Mouse (Mus musculus) liver, embryonic 15.5 days (tissue): ENCODE data around the gene Plekhg1. TPM values are rescaled to one million over a fixed set of nuclear protein-coding genes. Genes with fewer than 3 reads are reported as not detected.

ENCODE experiments used
- ATAC-seq: fragments of 200-750 bp; cut with Nextera tagmentation; 2 replicates; pipeline ENCODE4 v1.8.0; 2017; ENCODE audit warnings: moderate number of reproducible peaks, mild to moderate bottlenecking, moderate library complexity; ENCODE audit not compliant: insufficient read depth
- H3K27ac ChIP-seq: fragments of 300-500 bp; sonication (generic); replicated peaks from 2 replicates; pipeline ENCODE4 v1.5.1; 2015; ENCODE audit warnings: mild to moderate bottlenecking, inconsistent platforms
- H3K27me3 ChIP-seq: fragments of 300-500 bp; sonication (generic); 2 replicates; pipeline ENCODE4 v1.6.1; 2015; ENCODE audit warnings: mild to moderate bottlenecking, inconsistent platforms
- H3K36me3 ChIP-seq: fragments of 300-500 bp; sonication (generic); replicated peaks from 2 replicates; pipeline ENCODE4 v1.6.1; 2015; ENCODE audit warnings: moderate library complexity, mild to moderate bottlenecking, inconsistent platforms
- H3K4me1 ChIP-seq: fragments of 300-500 bp; sonication (generic); replicated peaks from 2 replicates; pipeline ENCODE4 v1.6.1; 2015; ENCODE audit warnings: inconsistent platforms
- H3K4me2 ChIP-seq: fragments of 300-500 bp; sonication (generic); 2 replicates; pipeline ENCODE4 v1.6.1; 2015; ENCODE audit warnings: moderate library complexity, mild to moderate bottlenecking, inconsistent platforms
- H3K4me3 ChIP-seq: fragments of 300-500 bp; sonication (generic); replicated peaks from 2 replicates; pipeline ENCODE4 v1.5.1; 2015; ENCODE audit warnings: mild to moderate bottlenecking, inconsistent platforms
- H3K9ac ChIP-seq: fragments of 300-500 bp; sonication (generic); 2 replicates; pipeline ENCODE4 v1.6.1; 2015; ENCODE audit warnings: moderate library complexity, mild to moderate bottlenecking, inconsistent platforms
- H3K9me3 ChIP-seq: fragments of 300-500 bp; sonication (generic); replicated peaks from 2 replicates; pipeline ENCODE4 v1.6.1; 2016; ENCODE audit warnings: inconsistent platforms
- WGBS: fragments of 180-500 bp; shearing (Covaris S2); methylation state at CpG from one replicate; pipeline ENCODE4 v1.1.7; 2015; ENCODE audit warnings: mixed read lengths; ENCODE audit not compliant: insufficient replicate concordance; 5-methylcytosine and 5-hydroxymethylcytosine counted together
- polyA plus RNA-seq: library from polyadenylated mRNA; unstranded; fragments of >200 nt; fragmentation: Nextera tagmentation; extraction: Ambion mirVana; gene quantifications from 2 replicates; pipeline ENCODE4 v1.2.1, GENCODE M21; 2015

Gene Plekhg1
- 1.0 and 1.7 TPM in 2 replicates for polyA plus RNA-seq

DNA sequence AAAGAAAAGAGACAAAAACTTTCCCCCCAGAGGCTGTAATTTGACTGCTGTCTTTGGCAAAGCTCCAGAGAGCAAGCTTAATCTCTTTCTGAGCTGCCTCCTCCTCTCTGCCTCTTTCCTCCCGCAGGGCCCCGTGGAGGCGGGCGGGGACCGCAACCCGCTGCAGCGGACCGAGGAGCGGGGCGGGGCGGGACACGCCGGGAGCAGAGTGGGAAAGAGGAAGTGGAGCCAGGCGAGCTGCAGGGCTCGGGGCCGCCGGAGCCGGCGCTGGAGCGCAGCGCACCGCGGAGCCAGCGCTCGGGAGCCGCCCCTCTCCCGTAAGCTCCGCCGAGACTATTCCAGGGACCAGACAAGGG, at the start of gene Plekhg1:
Plekhg1 (plus strand) TSS at position 217 of the 356 bp plus-strand sequence.
- peak; percentile 70 for ATAC-seq
- Histone ChIP-seq H3K9ac (peak within 1 kb of the TSS; percentile 32; the same call in 1 of the 2 replicates), H3K27me3 (peaks cover 30% of the 10 kb centered on the region), H3K4me2 (peak within 1 kb of the TSS; percentile 74), H3K4me1 (no peaks in the 10 kb centered on the region), H3K27ac (peak within 1 kb of the TSS; percentile 53), H3K9me3 (no peaks in the 10 kb centered on the region), H3K36me3 (no peaks in the 10 kb centered on the region), H3K4me3 (peak within 1 kb of the TSS; percentile 58)
- WGBS: under 1% methylated on average over 27 of the region's 29 CpGs

DNA sequence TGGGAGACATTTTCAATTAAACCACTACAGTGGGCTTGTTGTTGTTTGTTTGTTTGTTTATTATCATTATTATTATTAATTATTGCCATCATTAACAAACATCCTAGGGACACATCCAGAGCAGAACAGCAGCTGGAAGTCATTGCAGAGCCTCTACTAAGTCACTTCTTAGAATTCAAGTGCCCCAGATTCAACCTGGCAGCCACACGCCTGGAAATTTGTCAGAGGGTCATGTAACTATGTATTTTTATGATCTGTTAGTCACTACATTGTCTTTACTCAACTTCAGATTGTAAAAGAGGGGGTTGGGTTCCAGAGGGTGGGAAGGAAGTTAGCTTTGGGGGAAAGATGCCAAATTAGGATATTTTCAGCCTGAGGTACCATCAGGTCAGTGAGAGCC, 47.4 kb upstream of the Plekhg1 start:
- H3K4me2 ChIP-seq: no peak overlapping the region
- WGBS: 27% methylated on average over 1 of the region's 1 CpGs
- no peak overlapping the region for H3K9ac ChIP-seq
- H3K9me3 ChIP-seq: no peaks in the 10 kb centered on the region
- no peaks in the 10 kb centered on the region for H3K4me1 ChIP-seq
- no peaks in the 10 kb centered on the region for H3K36me3 ChIP-seq
- no peak for ATAC-seq
- no peak overlapping the region for H3K4me3 ChIP-seq
- H3K27me3 ChIP-seq: no peaks in the 10 kb centered on the region
- H3K27ac ChIP-seq: no peak overlapping the region

- Histone ChIP-seq H3K27ac (no peak overlapping the region), H3K4me1 (no peaks in the 10 kb centered on the region), H3K4me2 (no peak overlapping the region), H3K9me3 (no peaks in the 10 kb centered on the region), H3K36me3 (no peaks in the 10 kb centered on the region), H3K4me3 (no peak overlapping the region), H3K27me3 (no peaks in the 10 kb centered on the region), H3K9ac (no peak overlapping the region)
- no peak for ATAC-seq
- 54% methylated on average over 6 of the region's 6 CpGs for WGBS
Observed at GRCm38 (mm10) chr10:3693699-3694280, 46.4 kb upstream of the Plekhg1 start.

- no peak overlapping the region for H3K4me2 ChIP-seq
- no peaks in the 10 kb centered on the region for H3K9me3 ChIP-seq
- no peak overlapping the region for H3K4me3 ChIP-seq
- no peak for ATAC-seq
- 53% methylated on average over 5 of the region's 5 CpGs for WGBS
- no peaks in the 10 kb centered on the region for H3K36me3 ChIP-seq
- no peak overlapping the region for H3K9ac ChIP-seq
- no peaks in the 10 kb centered on the region for H3K27me3 ChIP-seq
- H3K4me1 ChIP-seq: 0 out of 2 replicates have a peak, but pooled peaks cover 2% of the 10 kb centered on the region
- H3K27ac ChIP-seq: no peak overlapping the region
Observed at GRCm38 (mm10) chr10:3695332-3695905, 44.7 kb upstream of the Plekhg1 start.

DNA sequence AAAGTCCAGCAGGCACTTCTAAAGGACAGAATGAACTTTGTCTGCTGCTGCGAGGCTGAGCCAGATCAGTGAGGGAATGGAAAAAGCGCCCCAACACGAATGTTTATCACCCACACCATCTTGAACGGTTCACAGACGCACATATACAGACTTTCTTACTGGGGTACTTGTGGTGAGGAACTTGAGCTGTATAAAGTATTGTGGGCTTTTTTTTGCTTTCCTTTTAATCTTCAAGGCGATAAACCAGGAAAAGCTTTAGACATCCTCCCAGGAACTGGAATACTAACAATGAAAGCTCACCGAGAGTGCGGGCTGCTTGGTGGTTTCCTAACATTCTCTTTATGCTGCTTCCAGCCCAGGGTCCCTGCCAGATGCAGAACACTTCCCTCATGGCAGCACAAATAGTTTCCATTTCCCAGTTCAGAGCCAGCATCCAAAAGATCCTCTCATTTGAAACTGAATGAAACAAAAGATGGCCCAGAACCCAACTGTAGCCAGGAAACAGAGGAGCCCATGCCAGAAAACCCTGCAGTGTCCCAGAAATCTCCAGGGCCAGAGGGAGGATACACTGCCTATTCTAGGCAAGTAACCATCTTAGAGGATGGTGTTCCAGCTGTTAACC, 43.3 kb upstream of the Plekhg1 start:
- no peaks in the 10 kb centered on the region for H3K27me3 ChIP-seq
- no peak overlapping the region for H3K4me3 ChIP-seq
- ATAC-seq: no peak
- no peak overlapping the region for H3K4me2 ChIP-seq
- no peaks in the 10 kb centered on the region for H3K36me3 ChIP-seq
- H3K9ac ChIP-seq: no peak overlapping the region
- no peaks in the 10 kb centered on the region for H3K9me3 ChIP-seq
- H3K27ac ChIP-seq: no peak overlapping the region
- WGBS: 16% methylated on average over 8 of the region's 8 CpGs
- 0 out of 2 replicates have a peak, but pooled peaks cover 2% of the 10 kb centered on the region for H3K4me1 ChIP-seq

GRCm38 (mm10) chr10:3697500-3697899, 42.7 kb upstream of the Plekhg1 start:
- WGBS: 38% methylated on average over 5 of the region's 5 CpGs
- Histone ChIP-seq H3K4me1 (0 out of 2 replicates have a peak, but pooled peaks cover 2% of the 10 kb centered on the region), H3K36me3 (no peaks in the 10 kb centered on the region), H3K27ac (no peak overlapping the region), H3K4me3 (no peak overlapping the region), H3K9ac (no peak overlapping the region), H3K4me2 (no peak overlapping the region), H3K27me3 (no peaks in the 10 kb centered on the region), H3K9me3 (no peaks in the 10 kb centered on the region)
- no peak for ATAC-seq

DNA sequence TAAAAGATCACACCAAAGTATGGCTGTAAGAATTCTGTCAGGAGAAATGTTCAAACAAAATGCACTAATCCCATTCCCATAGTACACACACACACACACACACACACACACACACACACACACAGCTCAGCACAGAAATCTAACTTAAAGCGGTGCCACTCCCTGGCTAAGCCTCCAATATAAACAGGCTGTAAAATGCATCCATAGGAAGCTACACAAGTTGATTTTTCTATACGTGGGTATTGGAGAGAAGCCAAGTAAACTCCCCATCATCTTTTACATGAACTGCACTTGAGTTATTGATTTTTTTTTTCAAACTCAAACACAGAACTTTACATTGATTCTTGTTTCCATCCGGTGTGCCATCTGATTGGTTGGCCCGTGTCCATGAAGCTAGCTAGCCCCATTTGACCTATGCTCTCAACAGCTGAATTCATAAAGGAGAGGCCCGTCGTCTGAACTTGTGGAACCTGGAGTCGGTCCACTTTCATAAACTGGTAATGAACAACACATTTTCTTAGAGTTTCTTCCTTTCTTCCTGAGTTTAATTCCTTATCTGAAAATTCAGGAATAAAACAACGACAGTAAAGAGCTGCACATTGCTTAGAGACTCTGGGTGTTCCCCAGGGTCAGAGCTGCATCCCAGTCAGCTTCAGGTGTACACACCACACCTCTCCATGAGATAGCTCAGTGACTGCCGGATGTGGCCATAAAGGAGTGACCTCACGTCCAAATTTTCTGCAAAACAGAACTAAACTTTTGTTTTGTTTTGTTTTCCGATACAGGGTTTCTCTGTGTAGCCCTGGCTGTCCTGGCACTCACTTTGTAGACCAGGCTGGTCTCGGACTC, 39.7 kb upstream of the Plekhg1 start:
- no peak for ATAC-seq

DNA sequence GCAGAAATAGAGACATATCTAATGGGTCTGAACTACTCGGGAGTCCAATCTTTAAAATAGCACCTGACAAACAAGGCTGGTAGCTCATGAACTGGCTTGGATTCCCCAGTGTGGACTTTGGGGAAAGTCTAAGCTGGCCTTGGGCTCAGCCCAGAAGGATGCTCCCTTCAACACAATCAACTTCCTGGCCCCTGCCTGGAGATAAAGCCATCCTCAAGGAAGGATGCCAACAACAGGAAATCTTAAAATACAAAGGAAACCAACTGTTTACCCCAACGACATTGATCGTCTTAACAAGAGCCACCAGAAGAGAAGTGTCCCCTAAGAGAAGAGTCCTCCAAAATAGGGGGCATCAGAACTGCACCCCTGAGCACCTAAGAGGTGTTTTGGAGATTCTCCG, 38.3 kb upstream of the Plekhg1 start:
- ATAC-seq: no peak
- no peak overlapping the region for H3K9ac ChIP-seq
- H3K36me3 ChIP-seq: no peaks in the 10 kb centered on the region
- no peaks in the 10 kb centered on the region for H3K27me3 ChIP-seq
- H3K27ac ChIP-seq: no peak overlapping the region
- 45% methylated on average over 4 of the region's 4 CpGs for WGBS
- 0 out of 2 replicates have a peak, but pooled peaks cover 2% of the 10 kb centered on the region for H3K4me1 ChIP-seq
- no peak overlapping the region for H3K4me2 ChIP-seq
- no peaks in the 10 kb centered on the region for H3K9me3 ChIP-seq
- H3K4me3 ChIP-seq: no peak overlapping the region

More for the DNA sequence above, 39.7 kb upstream of the Plekhg1 start:
- no peaks in the 10 kb centered on the region for H3K36me3 ChIP-seq
- H3K4me1 ChIP-seq: 0 out of 2 replicates have a peak, but pooled peaks cover 2% of the 10 kb centered on the region
- WGBS: 51% methylated on average over 12 of the region's 12 CpGs
- no peak overlapping the region for H3K4me3 ChIP-seq
- no peak overlapping the region for H3K4me2 ChIP-seq
- H3K9me3 ChIP-seq: no peaks in the 10 kb centered on the region
- H3K9ac ChIP-seq: no peak overlapping the region
- H3K27me3 ChIP-seq: no peaks in the 10 kb centered on the region
- H3K27ac ChIP-seq: no peak overlapping the region

DNA sequence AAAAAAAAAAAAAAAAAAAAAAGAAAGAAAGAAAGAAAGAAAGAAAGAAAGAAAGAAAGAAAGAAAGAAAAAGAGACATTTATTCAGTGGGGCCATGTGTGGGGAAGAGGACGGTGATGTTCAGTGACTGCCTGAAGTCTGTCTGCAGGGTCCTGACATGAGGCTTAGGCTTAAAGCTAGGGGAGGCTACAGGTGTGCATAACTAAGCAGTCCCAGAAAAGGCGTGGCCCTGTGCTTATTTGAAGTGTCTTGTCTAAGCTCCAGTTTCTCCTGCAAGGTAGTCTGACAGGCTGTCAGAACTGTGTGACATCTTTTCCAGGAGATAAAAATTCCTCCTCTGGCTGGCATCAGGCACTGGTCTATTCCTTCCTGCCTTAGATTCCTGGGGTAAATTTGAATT, 37.6 kb upstream of the Plekhg1 start:
- Histone ChIP-seq H3K9me3 (no peaks in the 10 kb centered on the region), H3K36me3 (no peaks in the 10 kb centered on the region), H3K9ac (no peak overlapping the region), H3K4me3 (no peak overlapping the region), H3K27me3 (no peaks in the 10 kb centered on the region), H3K4me1 (0 out of 2 replicates have a peak, but pooled peaks cover 2% of the 10 kb centered on the region), H3K27ac (no peak overlapping the region), H3K4me2 (no peak overlapping the region)
- 54% methylated on average over 2 of the region's 2 CpGs for WGBS
- ATAC-seq: no peak

GRCm38 (mm10) chr10:3706231-3706630, 33.9 kb upstream of the Plekhg1 start:
- Histone ChIP-seq H3K36me3 (no peaks in the 10 kb centered on the region), H3K27ac (no peak overlapping the region), H3K9ac (no peak overlapping the region), H3K4me2 (no peak overlapping the region), H3K9me3 (no peaks in the 10 kb centered on the region), H3K27me3 (no peaks in the 10 kb centered on the region), H3K4me1 (no peaks in the 10 kb centered on the region), H3K4me3 (no peak overlapping the region)
- no peak for ATAC-seq
- 48% methylated on average over 4 of the region's 4 CpGs for WGBS

DNA sequence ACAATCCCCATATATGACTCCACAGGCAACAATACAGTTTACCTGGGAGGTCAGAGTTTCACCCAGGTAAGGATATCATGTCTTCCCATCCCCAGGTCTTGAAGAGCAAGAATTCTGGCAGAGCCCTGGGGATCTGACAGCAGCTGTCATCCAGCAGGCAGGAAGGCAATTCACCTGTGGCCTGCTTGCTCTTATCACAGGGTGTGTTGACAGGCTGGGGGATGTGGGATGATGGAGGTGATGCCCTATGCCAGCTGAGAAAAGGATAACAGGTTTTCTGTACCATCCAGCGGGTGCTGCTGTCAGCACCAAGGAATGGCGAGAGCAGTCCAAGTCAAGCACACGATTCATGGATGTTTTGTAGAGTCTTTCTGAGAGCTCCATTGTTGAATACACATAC, 30.1 kb upstream of the Plekhg1 start:
- Histone ChIP-seq H3K4me2 (no peak overlapping the region), H3K27me3 (no peaks in the 10 kb centered on the region), H3K27ac (no peak overlapping the region), H3K36me3 (no peaks in the 10 kb centered on the region), H3K4me3 (no peak overlapping the region), H3K9ac (no peak overlapping the region), H3K4me1 (no peaks in the 10 kb centered on the region), H3K9me3 (no peaks in the 10 kb centered on the region)
- 71% methylated on average over 3 of the region's 3 CpGs for WGBS
- no peak for ATAC-seq
